Mouse (Mus musculus) ES-Bruce4 (cell line): Measurements from ENCODE around the gene Them5. TPM values are rescaled to one million over a fixed set of nuclear protein-coding genes. Genes with fewer than 3 reads are reported as not detected.

Experiments
- H3K27ac ChIP-seq: 2 replicates; pipeline ENCODE4 v1.5.1; 2012; ENCODE audit warnings: low read length, inconsistent platforms; ENCODE audit not compliant: insufficient read depth
- H3K27me3 ChIP-seq: 2 replicates; pipeline ENCODE4 v1.6.1; 2012; ENCODE audit warnings: mild to moderate bottlenecking, low read length, inconsistent platforms; ENCODE audit not compliant: control insufficient read depth, poor library complexity, insufficient read depth, severe bottlenecking
- H3K36me3 ChIP-seq: 2 replicates; pipeline ENCODE4 v1.6.1; 2012; ENCODE audit warnings: inconsistent platforms, mild to moderate bottlenecking, low read length, moderate library complexity; ENCODE audit not compliant: control insufficient read depth, poor library complexity, insufficient read depth, severe bottlenecking
- H3K4me1 ChIP-seq: one replicate; pipeline ENCODE4 v1.8.1; 2011; ENCODE audit warnings: low read length; ENCODE audit not compliant: control insufficient read depth, insufficient read depth
- H3K4me3 ChIP-seq: 2 replicates; pipeline ENCODE4 v1.5.1; 2011; ENCODE audit warnings: low read depth, mild to moderate bottlenecking, low read length
- H3K9ac ChIP-seq: 2 replicates; pipeline ENCODE4 v1.6.1; 2012; ENCODE audit warnings: low read depth, mild to moderate bottlenecking, inconsistent platforms; ENCODE audit not compliant: poor library complexity, severe bottlenecking
- H3K9me3 ChIP-seq: replicated peaks from 2 replicates; pipeline ENCODE4 v1.6.1; 2012; ENCODE audit warnings: mild to moderate bottlenecking, low read length, inconsistent platforms; ENCODE audit not compliant: control insufficient read depth, poor library complexity, insufficient read depth, severe bottlenecking
- CTCF ChIP-seq: IDR thresholded peaks from one replicate; pipeline ENCODE4 v1.8.1; 2011; ENCODE audit warnings: low read depth, low read length
- EP300 ChIP-seq: IDR thresholded peaks from 2 replicates; pipeline ENCODE4 v1.6.1; 2011; ENCODE audit warnings: low read depth, low read length; ENCODE audit not compliant: insufficient read depth
- POLR2A ChIP-seq: IDR thresholded peaks from one replicate; pipeline ENCODE4 v1.8.1; 2011; ENCODE audit warnings: low read length; ENCODE audit not compliant: insufficient read depth
- polyA plus RNA-seq: library from polyadenylated mRNA; stranded (reverse); fragments of >200 nt; gene quantifications from 2 replicates; pipeline ENCODE4 v1.2.4, GENCODE M21; 2011; ENCODE audit warnings: low read depth; ENCODE audit not compliant: missing spikeins, insufficient read depth, insufficient read length

Them5 gene
- polyA plus RNA-seq, 1 experiment = 0.48 TPM

GRCm38 (mm10) chr3:94311376-94311775 lies 30.5 kb upstream of the Them5 start:
- H3K27ac ChIP-seq = no peak overlapping the region
- no peak overlapping the region for H3K4me3 ChIP-seq
- no peaks in the 10 kb centered on the region for H3K9me3 ChIP-seq
- H3K9ac ChIP-seq = no peak overlapping the region
- no peak for TF ChIP-seq EP300
- TF ChIP-seq CTCF = no peak
- no peak for TF ChIP-seq POLR2A
- H3K36me3 ChIP-seq = no peaks in the 10 kb centered on the region
- no peaks in the 10 kb centered on the region for H3K27me3 ChIP-seq
- peaks cover 3% of the 10 kb centered on the region for H3K4me1 ChIP-seq

- no peak overlapping the region for H3K4me3 ChIP-seq
- H3K36me3 ChIP-seq = no peaks in the 10 kb centered on the region
- no peak overlapping the region for H3K9ac ChIP-seq
- H3K4me1 ChIP-seq = no peaks in the 10 kb centered on the region
- no peaks in the 10 kb centered on the region for H3K9me3 ChIP-seq
- no peaks in the 10 kb centered on the region for H3K27me3 ChIP-seq
- no peak overlapping the region for H3K27ac ChIP-seq
- peak; percentile 46 for TF ChIP-seq CTCF
- TF ChIP-seq POLR2A = no peak
- no peak for TF ChIP-seq EP300
Observed at GRCm38 (mm10) chr3:94328681-94329080, 13.2 kb upstream of the Them5 start.

- Histone ChIP-seq H3K27ac (no peak overlapping the region), H3K9ac (no peak overlapping the region), H3K27me3 (no peaks in the 10 kb centered on the region), H3K9me3 (no peaks in the 10 kb centered on the region), H3K4me1 (no peaks in the 10 kb centered on the region), H3K4me3 (no peak overlapping the region), H3K36me3 (no peaks in the 10 kb centered on the region)
- TF ChIP-seq CTCF (no peak), EP300 (no peak), POLR2A (no peak)
Observed at GRCm38 (mm10) chr3:94334442-94334841, 7.5 kb upstream of the Them5 start.

DNA sequence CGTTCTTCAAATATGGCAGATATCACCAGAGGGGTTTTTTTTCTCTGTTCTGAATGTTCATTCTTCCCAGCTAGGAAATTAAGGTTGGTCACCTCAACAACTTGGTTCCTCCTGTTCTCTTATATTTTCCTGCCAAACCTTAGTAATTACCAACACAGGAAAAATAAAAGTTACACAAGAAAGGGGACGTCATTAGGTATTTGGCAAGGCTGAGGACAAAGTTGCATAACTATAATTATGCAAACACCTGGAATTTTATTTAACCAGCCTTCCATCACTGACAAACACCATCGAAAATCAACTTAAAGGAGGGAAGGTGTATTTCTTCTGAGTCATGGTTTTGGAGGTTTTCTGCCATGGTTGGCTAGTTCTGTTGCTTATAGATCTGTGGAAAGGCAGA lies 3.4 kb upstream of the Them5 start:
- Histone ChIP-seq H3K36me3 (no peaks in the 10 kb centered on the region), H3K27me3 (no peaks in the 10 kb centered on the region), H3K9ac (no peak overlapping the region), H3K27ac (no peak overlapping the region), H3K9me3 (no peaks in the 10 kb centered on the region), H3K4me1 (no peaks in the 10 kb centered on the region), H3K4me3 (no peak overlapping the region)
- no peak for TF ChIP-seq EP300

- Histone ChIP-seq H3K4me1 (no peaks in the 10 kb centered on the region), H3K27ac (no peak overlapping the region), H3K27me3 (no peaks in the 10 kb centered on the region), H3K9ac (no peak overlapping the region), H3K4me3 (no peak overlapping the region), H3K36me3 (no peaks in the 10 kb centered on the region), H3K9me3 (no peaks in the 10 kb centered on the region)
- TF ChIP-seq EP300 (no peak), POLR2A (no peak), CTCF (no peak)
Observed at GRCm38 (mm10) chr3:94342552-94342951, 653 bp downstream of the Them5 start.

- Histone ChIP-seq H3K36me3 (no peaks in the 10 kb centered on the region), H3K4me1 (no peaks in the 10 kb centered on the region), H3K27ac (no peak overlapping the region), H3K4me3 (no peak overlapping the region), H3K9ac (no peak overlapping the region), H3K9me3 (no peaks in the 10 kb centered on the region), H3K27me3 (no peaks in the 10 kb centered on the region)
- TF ChIP-seq POLR2A (no peak), EP300 (no peak), CTCF (no peak)
Observed at GRCm38 (mm10) chr3:94344182-94344581, 2.3 kb downstream of the Them5 start.
